Mouse (Mus musculus): ENCODE data around the gene Creb3l1. TPM values are rescaled to one million over a fixed set of nuclear protein-coding genes. Genes with fewer than 3 reads are reported as not detected.

Creb3l1 gene
- polyA plus RNA-seq, 1 experiment = 22.5 TPM

DNA sequence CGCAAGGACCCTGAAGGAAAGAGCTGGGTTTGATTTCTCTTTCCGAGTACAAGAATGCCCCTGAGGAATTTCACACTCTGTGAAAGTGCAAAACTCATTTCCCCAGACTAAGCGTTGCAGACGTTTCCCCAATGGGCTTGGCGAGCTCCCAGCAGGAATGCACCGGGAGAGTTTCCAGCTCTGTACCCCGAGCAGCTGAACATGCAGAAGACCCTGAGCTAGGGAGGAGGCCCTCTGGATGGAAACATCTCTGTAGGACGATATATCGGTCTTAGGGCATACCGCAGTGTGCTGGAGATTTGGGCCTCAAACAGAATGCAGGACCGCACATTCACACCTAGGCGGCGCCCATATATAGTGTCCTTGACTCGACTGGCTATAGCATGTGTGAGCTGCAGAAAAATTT lies 31.5 kb upstream of the Creb3l1 start:
- H3K27me3 ChIP-seq (ENCODE audit: control insufficient read depth, insufficient read depth, low read length) = peaks cover 14% of the 10 kb centered on the region; the same call in 1 of the 2 replicates
- peak overlapping the region; percentile 29 for H3K27ac ChIP-seq (ENCODE audit: insufficient read depth, low read depth, low read length)
- H3K36me3 ChIP-seq (ENCODE audit: control insufficient read depth, insufficient read depth, low read length) = no peaks in the 10 kb centered on the region
- TF ChIP-seq POLR2A (IDR thresholded peaks at IDR 0.05; ENCODE audit: low read depth, low read length) (no peak), CTCF (IDR thresholded peaks at IDR 0.05; ENCODE audit: extremely low read depth, insufficient read length, insufficient replicate concordance, low read depth, low read length) (peak; percentile 56; the same call in 1 of the 2 replicates)
- H3K4me3 ChIP-seq (ENCODE audit: low read depth, low read length) = peak overlapping the region; percentile 54
- 13% methylated on average over 14 of the region's 14 CpGs for WGBS
- peaks cover 14% of the 10 kb centered on the region for H3K4me1 ChIP-seq (ENCODE audit: control insufficient read depth, insufficient read depth, insufficient read length, low read length)

DNA sequence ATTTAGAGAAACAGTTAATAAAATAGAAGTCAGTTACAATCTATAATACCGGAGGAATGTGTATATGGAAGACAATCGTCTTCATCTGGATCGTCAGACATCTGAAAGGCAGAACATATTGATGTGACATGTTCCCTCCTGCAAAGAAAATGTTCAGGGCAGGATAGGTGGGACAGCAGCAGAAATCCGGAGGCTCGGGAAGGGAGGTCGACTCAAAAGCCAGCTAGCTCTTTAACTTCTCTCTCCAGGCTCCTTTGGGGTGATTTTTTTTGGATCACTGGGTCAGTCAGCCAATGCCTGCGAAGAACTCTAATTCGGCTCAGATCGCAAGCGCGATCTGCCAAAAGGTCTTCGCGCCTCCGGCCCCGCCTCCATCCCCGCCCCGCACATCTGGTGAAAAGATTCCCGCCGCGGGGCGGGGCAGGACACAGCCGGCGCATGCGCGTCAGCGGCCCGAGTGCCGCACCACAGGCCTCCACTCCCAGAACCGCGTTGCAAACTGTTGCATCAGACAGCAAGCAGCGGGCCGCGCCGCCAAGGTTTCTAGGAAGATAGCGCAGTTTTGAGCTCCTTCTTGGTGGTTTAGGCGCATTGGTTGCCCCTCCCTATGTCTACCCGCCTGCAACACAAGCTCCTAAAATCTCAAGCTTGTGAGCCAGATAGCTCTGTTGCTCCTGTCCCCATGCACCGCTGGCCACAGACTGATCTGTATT lies 31.0 kb upstream of the Creb3l1 start:
- Histone ChIP-seq H3K4me1 (ENCODE audit: control insufficient read depth, insufficient read depth, insufficient read length, low read length) (peaks cover 14% of the 10 kb centered on the region), H3K4me3 (ENCODE audit: low read depth, low read length) (peak overlapping the region; percentile 54), H3K36me3 (ENCODE audit: control insufficient read depth, insufficient read depth, low read length) (no peaks in the 10 kb centered on the region), H3K27ac (ENCODE audit: insufficient read depth, low read depth, low read length) (peak overlapping the region; percentile 29), H3K27me3 (ENCODE audit: control insufficient read depth, insufficient read depth, low read length) (peaks cover 14% of the 10 kb centered on the region; the same call in 1 of the 2 replicates)
- TF ChIP-seq CTCF (IDR thresholded peaks at IDR 0.05; ENCODE audit: extremely low read depth, insufficient read length, insufficient replicate concordance, low read depth, low read length) = no peak
- WGBS = 6% methylated on average over 38 of the region's 38 CpGs

DNA sequence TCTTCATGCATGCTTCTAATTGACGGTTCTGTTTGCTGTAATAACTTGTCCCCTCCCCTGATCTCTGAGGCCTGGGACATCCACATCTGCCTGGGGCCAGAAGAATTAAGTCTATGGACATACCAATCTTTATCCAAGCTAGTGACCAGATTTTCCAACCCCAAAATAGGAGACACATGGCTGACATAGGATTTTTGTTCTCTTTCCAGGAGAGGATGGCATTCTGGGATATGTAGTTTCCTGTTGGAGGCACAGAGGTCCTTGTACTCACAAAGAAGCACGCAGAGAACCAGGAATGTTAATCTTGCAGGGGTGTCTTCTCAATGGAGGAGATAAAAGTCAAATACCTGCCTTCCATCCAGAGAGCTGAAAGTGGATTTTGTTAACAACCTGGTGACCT lies 28.5 kb upstream of the Creb3l1 start:
- 79% methylated on average over 2 of the region's 2 CpGs for WGBS
- Histone ChIP-seq H3K36me3 (ENCODE audit: control insufficient read depth, insufficient read depth, low read length) (no peaks in the 10 kb centered on the region), H3K27ac (ENCODE audit: insufficient read depth, low read depth, low read length) (no peak overlapping the region), H3K27me3 (ENCODE audit: control insufficient read depth, insufficient read depth, low read length) (0 out of 2 replicates have a peak, but pooled peaks cover 4% of the 10 kb centered on the region), H3K4me3 (ENCODE audit: low read depth, low read length) (no peak overlapping the region), H3K4me1 (ENCODE audit: control insufficient read depth, insufficient read depth, insufficient read length, low read length) (peaks cover 7% of the 10 kb centered on the region; the same call in 1 of the 2 replicates)
- no peak for TF ChIP-seq CTCF (IDR thresholded peaks at IDR 0.05; ENCODE audit: extremely low read depth, insufficient read length, insufficient replicate concordance, low read depth, low read length)
- no peak for TF ChIP-seq POLR2A (IDR thresholded peaks at IDR 0.05; ENCODE audit: low read depth, low read length)

DNA sequence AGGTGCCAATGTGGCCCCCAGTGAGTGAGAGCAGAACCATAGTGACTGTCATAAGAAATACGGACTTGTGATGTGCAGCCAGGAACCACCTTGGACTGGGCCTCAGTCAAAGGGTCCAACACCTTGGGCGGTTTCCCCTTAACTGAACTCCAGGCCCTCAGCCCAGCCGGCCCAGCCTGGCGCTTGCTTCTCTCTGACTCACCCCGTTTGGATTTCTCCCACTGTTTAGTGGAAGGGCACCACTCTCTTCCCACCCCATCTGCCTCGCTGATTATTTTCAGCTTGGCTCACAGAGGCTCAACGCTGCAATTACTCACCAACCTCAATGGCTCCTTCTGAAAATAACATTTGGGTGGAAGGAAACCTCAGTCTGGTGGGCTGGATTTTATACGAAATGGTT lies 27.9 kb upstream of the Creb3l1 start:
- H3K4me3 ChIP-seq (ENCODE audit: low read depth, low read length) = no peak overlapping the region
- H3K27me3 ChIP-seq (ENCODE audit: control insufficient read depth, insufficient read depth, low read length) = 0 out of 2 replicates have a peak, but pooled peaks cover 4% of the 10 kb centered on the region
- TF ChIP-seq CTCF (IDR thresholded peaks at IDR 0.05; ENCODE audit: extremely low read depth, insufficient read length, insufficient replicate concordance, low read depth, low read length) = no peak
- TF ChIP-seq POLR2A (IDR thresholded peaks at IDR 0.05; ENCODE audit: low read depth, low read length) = no peak
- H3K36me3 ChIP-seq (ENCODE audit: control insufficient read depth, insufficient read depth, low read length) = no peaks in the 10 kb centered on the region
- peaks cover 11% of the 10 kb centered on the region; the same call in 1 of the 2 replicates for H3K4me1 ChIP-seq (ENCODE audit: control insufficient read depth, insufficient read depth, insufficient read length, low read length)
- 77% methylated on average over 8 of the region's 8 CpGs for WGBS
- H3K27ac ChIP-seq (ENCODE audit: insufficient read depth, low read depth, low read length) = no peak overlapping the region

DNA sequence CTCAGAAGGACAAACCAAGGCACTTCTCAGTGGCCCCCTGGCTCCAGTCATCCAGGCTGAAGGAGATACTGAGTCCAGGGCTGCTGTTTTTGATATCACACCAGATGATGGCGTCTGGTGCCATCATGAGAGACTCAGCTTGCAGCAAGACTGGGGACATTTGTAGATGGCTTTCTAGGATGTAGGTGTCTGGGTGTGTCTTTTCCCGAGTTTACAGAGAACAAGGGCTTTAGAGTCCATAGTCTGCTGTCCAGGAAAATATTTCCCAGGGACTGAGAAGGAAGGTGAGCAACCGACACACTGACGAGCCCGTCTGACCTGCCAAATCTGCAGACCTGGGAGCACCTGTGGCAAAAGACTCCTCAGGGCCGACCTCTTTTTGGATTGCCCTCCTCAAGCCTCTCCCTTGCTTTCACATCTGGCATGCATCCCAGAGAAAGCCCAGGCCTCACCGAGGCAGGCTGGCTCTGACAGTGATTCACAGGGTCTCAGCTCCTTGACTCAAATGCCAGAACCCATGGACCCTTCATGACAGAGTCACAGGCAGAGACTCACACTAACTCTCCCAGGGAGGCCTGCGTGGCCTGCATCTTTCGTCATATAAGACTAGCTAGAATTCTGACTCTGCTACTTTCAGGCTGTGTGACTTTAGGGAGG lies 23.9 kb upstream of the Creb3l1 start:
- Histone ChIP-seq H3K36me3 (ENCODE audit: control insufficient read depth, insufficient read depth, low read length) (no peaks in the 10 kb centered on the region), H3K27me3 (ENCODE audit: control insufficient read depth, insufficient read depth, low read length) (no peaks in the 10 kb centered on the region), H3K4me3 (ENCODE audit: low read depth, low read length) (no peak overlapping the region), H3K4me1 (ENCODE audit: control insufficient read depth, insufficient read depth, insufficient read length, low read length) (peaks cover 6% of the 10 kb centered on the region; the same call in 1 of the 2 replicates), H3K27ac (ENCODE audit: insufficient read depth, low read depth, low read length) (no peak overlapping the region)
- 45% methylated on average over 9 of the region's 9 CpGs for WGBS
- TF ChIP-seq POLR2A (IDR thresholded peaks at IDR 0.05; ENCODE audit: low read depth, low read length) (no peak), CTCF (IDR thresholded peaks at IDR 0.05; ENCODE audit: extremely low read depth, insufficient read length, insufficient replicate concordance, low read depth, low read length) (no peak)

DNA sequence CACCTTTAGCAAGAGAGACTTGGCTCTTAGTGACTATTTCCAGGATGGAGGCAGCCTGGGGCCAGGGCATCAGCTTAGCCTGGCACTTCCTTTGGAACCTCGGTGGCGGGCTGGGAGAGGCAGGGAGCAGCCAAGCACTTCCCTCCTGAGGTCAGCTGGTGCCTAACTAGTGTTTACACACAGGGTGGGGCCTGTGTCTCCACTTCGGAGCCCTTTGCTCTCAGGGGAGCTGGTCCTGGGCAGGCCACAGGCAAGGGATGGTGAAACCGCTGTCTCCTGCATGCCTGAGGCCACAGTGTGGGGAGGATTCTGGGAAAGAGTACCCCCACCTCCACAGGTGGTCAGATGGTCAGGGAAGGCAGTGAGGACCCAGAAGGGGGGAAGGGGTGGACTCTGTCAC lies 23.3 kb upstream of the Creb3l1 start:
- no peaks in the 10 kb centered on the region for H3K36me3 ChIP-seq (ENCODE audit: control insufficient read depth, insufficient read depth, low read length)
- H3K4me1 ChIP-seq (ENCODE audit: control insufficient read depth, insufficient read depth, insufficient read length, low read length) = peaks cover 6% of the 10 kb centered on the region; the same call in 1 of the 2 replicates
- no peaks in the 10 kb centered on the region for H3K27me3 ChIP-seq (ENCODE audit: control insufficient read depth, insufficient read depth, low read length)
- no peak overlapping the region for H3K4me3 ChIP-seq (ENCODE audit: low read depth, low read length)
- no peak for TF ChIP-seq POLR2A (IDR thresholded peaks at IDR 0.05; ENCODE audit: low read depth, low read length)
- TF ChIP-seq CTCF (IDR thresholded peaks at IDR 0.05; ENCODE audit: extremely low read depth, insufficient read length, insufficient replicate concordance, low read depth, low read length) = no peak
- WGBS = 11% methylated on average over 4 of the region's 4 CpGs
- H3K27ac ChIP-seq (ENCODE audit: insufficient read depth, low read depth, low read length) = no peak overlapping the region

DNA sequence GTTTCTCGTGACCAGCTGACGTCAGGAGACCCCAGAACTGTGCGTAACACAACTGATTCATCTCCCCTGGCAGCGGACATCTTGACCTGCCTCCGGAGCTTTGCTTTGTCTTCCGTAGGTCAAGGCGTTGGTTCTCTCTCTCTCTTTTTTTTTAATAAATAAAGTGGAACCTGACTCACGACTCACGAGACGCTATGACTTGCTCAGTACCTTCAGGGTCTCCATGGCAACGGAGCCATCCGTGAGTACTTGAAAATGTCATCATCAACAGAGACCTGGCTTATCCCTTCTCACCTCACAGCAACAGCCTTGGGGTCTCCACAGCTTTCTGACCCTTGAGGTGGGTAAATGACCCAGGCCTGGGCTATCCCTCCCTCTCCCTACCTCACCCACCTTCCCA lies 19.0 kb upstream of the Creb3l1 start:
- no peaks in the 10 kb centered on the region for H3K27me3 ChIP-seq (ENCODE audit: control insufficient read depth, insufficient read depth, low read length)
- H3K36me3 ChIP-seq (ENCODE audit: control insufficient read depth, insufficient read depth, low read length) = no peaks in the 10 kb centered on the region
- peaks cover 6% of the 10 kb centered on the region; the same call in 1 of the 2 replicates for H3K4me1 ChIP-seq (ENCODE audit: control insufficient read depth, insufficient read depth, insufficient read length, low read length)
- 94% methylated on average over 12 of the region's 12 CpGs for WGBS
- TF ChIP-seq POLR2A (IDR thresholded peaks at IDR 0.05; ENCODE audit: low read depth, low read length) = no peak
- TF ChIP-seq CTCF (IDR thresholded peaks at IDR 0.05; ENCODE audit: extremely low read depth, insufficient read length, insufficient replicate concordance, low read depth, low read length) = no peak
- no peak overlapping the region for H3K27ac ChIP-seq (ENCODE audit: insufficient read depth, low read depth, low read length)
- no peak overlapping the region for H3K4me3 ChIP-seq (ENCODE audit: low read depth, low read length)

All from small intestine, adult 2 months (tissue).